Mouse (Mus musculus) testis, adult 2 months (tissue): ENCODE data around the gene Comp.

Experiments
- CTCF ChIP-seq: fragments of 200-500 bp; IDR thresholded peaks from 2 replicates; pipeline ENCODE4 v1.5.1; 2012; ENCODE audit warnings: low read depth, mild to moderate bottlenecking, inconsistent platforms, low read length, moderate library complexity; ENCODE audit not compliant: control insufficient read depth, insufficient read depth, insufficient replicate concordance
- POLR2A ChIP-seq: fragments of 200-500 bp; IDR thresholded peaks from 2 replicates; pipeline ENCODE4 v1.6.1; 2012; ENCODE audit warnings: low read depth, mild to moderate bottlenecking, inconsistent platforms, low read length, moderate library complexity; ENCODE audit not compliant: control insufficient read depth

GRCm38 (mm10) chr8:70419879-70420643 lies 46.7 kb downstream of the Comp start:
- TF ChIP-seq POLR2A (no peak), CTCF (no peak)
